Mouse (Mus musculus): ENCODE results near the gene Slc6a1.
A peak's percentile ranks its signal among the peaks of the same experiment; 100 is the strongest.
"Not testable (repeated sequence)": the region's sequence is repeated elsewhere in the genome, so short reads cannot be mapped to it uniquely, and the experiment has no call there.

Gene Slc6a1

GRCm38 (mm10) chr6:114290184-114290583, 7.7 kb downstream of the Slc6a1 start:
- no peak for DNase-seq (ENCODE audit: low spot score in 2 of 2)

DNA sequence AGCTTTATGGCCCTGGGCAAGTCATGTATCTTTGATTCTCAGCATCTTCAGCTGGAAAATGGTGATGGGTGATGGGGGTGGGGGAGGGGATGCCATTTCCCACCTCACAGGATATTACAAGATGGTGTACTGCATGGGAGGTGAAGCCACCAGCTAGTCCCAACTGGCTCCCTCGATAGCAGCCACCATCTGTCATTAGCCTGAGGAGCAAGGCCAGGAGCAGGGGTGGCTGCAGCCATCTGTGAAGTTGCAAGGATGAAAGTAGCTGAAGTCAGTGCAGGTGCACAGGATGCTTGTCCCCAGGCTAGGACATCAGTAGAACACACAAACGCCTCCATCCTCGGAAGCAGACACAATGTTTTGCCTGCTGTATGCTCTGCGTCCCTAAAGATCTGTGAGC, 8.5 kb downstream of the Slc6a1 start:
- no peak for DNase-seq (ENCODE audit: low spot score in 2 of 2)

DNA sequence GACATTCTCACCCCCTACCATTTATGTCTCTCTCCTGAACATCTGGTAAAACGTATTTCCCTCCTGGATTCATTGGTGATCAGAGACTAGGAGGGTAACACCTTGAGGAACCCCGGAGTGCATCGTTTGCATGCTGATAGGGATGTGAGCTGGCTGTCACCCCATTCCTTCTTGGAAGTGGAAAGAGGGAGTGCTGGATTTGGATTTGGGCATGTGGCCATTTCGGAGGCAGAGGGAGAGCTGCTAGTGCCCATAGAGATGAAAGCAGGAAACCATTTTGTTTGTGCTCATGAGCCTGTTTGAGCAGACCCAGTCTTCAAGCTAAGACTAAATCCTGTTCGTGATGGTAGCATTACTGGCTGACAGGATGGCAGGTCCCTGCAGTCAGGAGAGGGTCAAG, 9.0 kb downstream of the Slc6a1 start:
- DNase-seq (ENCODE audit: low spot score in 2 of 2) = no peak

- peak; percentile 6 to 10 for DNase-seq (ENCODE audit: low spot score in 2 of 2)
Measured at GRCm38 (mm10) chr6:114293511-114293910, 11.1 kb downstream of the Slc6a1 start.

DNA sequence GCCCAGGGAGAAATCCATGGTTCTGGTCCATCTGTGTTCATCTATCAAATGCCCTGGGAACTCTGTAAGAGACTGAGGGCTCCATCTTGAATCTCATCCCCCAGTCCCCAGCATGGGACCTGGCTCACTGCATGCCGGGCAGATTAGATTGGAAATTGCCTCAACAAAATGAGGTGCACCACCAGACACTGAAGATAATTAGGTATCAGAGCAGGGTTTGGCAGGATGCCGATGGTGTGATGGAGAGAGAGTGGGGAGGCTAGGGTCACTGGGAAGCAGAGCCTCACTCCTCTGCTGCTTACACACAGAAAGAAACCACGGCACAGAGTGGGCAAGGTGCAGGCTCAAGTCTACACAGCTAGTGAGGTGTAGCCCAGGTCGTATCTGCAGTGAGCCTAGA, 12.7 kb downstream of the Slc6a1 start:
- DNase-seq (ENCODE audit: low spot score in 2 of 2) = no peak

GRCm38 (mm10) chr6:114297260-114298002, 15.0 kb downstream of the Slc6a1 start:
- DNase-seq (ENCODE audit: low spot score in 2 of 2) = no peak

- no peak for DNase-seq (ENCODE audit: low spot score in 2 of 2)
Measured at GRCm38 (mm10) chr6:114299699-114300098, 17.3 kb downstream of the Slc6a1 start.

- DNase-seq (ENCODE audit: low spot score in 2 of 2) = no peak
Measured at GRCm38 (mm10) chr6:114300737-114301136, 18.3 kb downstream of the Slc6a1 start.

DNA sequence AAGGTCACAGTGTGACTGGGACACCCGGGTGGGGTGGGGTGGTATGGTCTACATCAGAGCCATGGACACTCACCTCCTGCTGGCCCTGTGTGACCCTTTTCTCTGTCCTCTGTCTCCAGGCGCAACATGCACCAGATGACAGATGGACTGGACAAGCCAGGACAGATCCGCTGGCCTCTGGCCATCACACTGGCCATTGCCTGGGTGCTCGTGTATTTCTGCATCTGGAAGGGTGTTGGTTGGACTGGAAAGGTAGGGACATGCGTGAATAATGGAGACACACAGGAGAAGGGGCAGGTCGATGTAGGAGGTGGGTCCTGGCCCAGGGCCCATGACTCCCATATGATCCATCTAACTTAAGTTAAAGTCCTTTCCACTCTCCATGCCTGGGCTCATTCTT, 22.2 kb downstream of the Slc6a1 start:
- no peak for DNase-seq (ENCODE audit: low spot score in 2 of 2)

DNA sequence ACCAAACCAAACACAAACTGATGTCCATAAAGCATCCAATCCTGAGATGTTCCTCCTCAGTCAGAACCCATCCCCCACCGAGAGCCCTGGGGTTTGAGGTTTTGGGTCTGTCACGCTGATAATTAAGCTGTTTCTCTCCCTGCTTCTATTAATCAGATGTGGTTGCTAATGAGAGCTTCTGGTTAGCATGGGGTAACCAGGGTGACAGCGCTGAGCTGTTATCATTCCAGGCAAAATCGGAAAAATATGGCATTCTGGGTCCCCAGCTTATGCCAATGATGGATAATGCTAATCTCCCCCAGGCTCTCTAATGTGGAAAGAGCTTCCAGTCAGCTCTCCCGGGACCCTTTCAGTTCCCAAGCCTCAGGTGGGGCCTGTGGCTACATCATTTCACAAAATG, 38.1 kb downstream of the Slc6a1 start:
- DNase-seq (ENCODE audit: low spot score in 2 of 2) = no peak

DNA sequence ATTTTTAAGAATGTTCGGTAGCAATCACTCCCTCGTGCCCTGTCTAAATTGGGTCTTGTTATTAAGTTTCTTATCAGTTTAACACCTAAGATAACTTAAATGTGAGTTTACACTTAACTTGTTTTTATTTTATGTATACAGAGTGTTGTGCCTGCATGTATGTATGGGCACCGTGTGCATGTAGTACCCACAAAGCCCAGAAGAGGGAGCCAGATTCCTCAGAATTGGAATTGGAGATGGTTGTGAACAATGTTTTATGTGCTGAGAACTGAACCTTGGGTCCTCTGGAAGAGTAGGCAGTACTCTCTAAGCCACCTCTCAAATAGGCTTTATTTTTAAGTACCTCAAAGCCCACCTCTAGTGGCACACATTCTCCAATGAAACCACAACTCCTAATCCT, 38.7 kb downstream of the Slc6a1 start:
- no peak for DNase-seq (ENCODE audit: low spot score in 2 of 2)

DNA sequence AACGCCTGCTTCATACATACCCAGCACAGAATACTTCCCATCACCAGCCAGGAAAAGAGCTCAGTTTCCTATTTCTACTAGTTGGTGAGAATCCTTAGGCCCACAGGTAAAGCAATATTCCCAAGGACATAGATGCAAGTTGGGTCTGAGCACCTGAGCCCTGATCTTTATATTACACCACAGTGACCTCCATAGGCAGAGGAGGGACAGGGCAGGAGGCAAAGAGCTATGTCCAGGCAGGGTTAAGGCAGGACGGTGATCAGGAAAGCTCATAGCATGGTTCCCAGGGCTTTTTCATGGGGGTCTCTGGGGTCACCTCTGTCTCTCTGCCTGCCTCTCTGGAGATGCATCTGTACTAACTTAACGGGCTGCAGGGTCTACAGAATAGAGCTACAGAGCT, 40.5 kb downstream of the Slc6a1 start:
- DNase-seq (ENCODE audit: low spot score in 2 of 2) = no peak

GRCm38 (mm10) chr6:114324808-114325207, 42.4 kb downstream of the Slc6a1 start:
- no peak for DNase-seq (ENCODE audit: low spot score in 2 of 2)

DNA sequence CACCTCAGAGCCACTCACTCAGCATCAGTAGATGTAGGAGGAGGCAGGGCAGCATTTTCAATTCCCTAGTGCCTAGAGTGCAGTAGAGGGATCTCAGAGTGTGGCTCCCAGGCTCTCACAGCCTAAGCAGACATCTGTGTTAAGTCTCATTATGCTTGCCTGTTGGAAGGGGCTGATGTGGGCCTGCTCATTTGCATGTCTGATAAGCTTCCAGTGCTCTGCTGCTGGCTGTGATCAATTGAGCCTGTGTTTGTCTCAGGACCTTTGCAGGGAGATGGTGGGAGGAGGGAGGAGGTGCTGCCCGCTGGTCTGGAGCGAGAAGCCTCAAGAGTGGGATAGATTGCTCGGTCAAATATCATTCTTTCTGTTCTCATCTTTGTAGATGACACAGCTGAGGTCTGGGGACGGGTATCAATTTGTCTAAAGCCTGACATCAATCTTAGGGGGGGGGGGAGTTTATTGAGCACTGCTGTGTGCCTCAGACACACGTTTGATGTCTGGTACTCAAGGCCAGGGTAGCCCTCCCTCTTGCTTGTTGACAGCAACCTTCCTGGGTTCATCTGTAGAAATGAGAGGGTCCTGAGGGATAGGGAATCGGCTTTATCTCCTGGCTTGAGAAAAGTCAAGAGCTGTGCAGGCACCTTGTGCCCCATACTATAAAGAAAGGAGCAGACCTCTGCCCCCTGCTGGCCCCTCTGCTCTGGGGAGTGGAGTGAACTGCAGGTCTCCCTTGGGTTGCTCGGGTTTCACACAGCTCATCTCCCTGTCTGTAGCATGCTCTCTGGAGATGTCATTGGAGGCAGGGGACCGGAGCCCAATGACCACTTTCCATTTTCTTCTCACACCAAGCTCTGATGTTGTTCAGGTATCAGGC, 47.4 kb downstream of the Slc6a1 start:
- DNase-seq (ENCODE audit: low spot score in 2 of 2) = no peak

DNA sequence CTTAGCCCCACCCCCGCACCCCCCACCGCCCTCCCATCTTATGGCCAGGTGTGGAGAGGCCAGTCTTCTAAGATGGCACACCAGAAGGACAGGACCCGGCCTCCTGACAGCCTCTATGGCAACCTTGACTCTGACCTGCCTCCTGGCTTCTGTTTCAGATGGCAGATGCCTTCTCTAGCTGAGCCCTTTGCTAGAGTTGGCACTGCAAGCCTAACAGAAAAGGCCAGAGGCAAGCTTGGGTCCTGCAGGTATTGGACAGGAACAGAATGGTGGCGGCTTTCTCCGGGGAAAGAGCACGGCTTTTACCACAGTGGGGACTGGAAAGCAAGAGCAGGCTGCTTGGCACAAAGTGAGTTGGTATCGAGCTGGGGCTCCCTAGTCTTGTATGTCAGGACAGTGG, 49.5 kb downstream of the Slc6a1 start:
- no peak for DNase-seq (ENCODE audit: low spot score in 2 of 2)

DNA sequence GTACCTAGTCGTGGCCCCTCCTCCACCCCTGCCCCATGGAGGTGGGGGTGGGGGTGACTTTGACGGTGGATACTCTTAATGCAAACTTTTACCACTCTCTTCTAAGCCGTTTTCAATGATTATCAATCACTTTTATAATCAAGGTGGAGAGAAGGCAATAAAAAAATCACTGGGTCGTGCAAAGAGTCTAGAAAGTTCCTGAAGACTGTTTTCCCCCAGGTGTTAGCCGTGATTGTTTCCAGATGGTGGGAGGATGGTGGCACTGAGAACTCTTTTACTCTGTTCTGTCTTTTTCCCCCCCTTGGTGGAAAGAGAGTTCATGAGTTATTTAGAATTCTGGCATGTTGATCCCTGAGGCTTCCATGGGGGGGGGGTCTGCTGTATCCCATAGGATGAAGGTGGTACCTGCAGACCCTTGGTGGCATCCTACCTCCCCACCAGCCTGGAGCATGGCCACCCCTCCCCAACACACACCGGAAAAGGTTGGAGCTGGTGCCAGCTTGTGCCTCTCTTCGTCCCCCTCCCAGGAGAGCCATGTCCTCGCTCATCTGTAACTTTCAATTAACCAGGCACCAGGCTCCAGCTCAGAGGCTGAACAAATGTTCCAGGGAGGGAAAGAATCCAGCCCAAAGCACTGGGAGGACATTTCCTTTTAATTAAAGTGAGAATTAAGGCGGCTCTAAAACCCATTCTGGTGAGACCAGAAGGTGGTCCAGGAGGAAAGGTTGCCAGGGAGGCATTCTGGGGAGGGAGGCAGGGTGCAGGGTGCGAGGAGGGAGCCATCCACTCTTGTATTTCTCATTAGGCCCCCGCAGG, 53.9 kb downstream of the Slc6a1 start:
- DNase-seq (ENCODE audit: low spot score in 2 of 2) = no peak

DNA sequence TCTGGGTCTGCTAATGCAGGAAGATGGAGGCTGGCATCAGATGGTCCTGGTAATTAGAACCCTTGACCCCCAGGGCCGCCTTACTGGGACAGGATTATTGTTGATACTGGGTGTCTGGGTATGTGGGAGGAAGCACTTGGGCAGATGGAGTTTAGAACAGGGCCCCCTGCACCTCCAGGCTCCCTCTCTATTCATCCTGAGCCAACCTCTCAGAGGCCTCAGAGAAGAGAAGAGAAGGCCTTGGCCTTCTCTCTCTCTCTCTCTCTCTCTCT, 54.4 kb downstream of the Slc6a1 start:
- no peak for DNase-seq (ENCODE audit: low spot score in 2 of 2)

DNA sequence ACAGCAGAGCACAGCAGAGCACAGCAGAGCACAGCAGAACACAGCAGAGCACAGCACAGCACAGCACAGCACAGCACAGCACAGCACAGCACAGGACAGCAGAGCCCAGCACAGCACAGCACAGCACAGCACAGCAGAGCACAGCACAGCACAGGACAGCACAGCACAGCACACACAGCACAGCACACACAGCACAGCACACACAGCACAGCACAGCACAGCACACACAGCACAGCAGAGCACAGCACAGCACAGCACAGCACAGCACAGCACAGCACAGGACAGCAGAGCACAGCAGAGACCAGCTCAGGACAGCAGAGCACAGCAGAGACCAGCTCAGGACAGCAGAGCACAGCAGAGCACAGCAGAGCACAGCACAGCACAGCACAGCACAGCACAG, 58.9 kb downstream of the Slc6a1 start:
- not testable (repeated sequence) for DNase-seq (ENCODE audit: low spot score in 2 of 2)

GRCm38 (mm10) chr6:114343740-114344139, 61.3 kb downstream of the Slc6a1 start:
- DNase-seq (ENCODE audit: low spot score in 2 of 2) = no peak

DNA sequence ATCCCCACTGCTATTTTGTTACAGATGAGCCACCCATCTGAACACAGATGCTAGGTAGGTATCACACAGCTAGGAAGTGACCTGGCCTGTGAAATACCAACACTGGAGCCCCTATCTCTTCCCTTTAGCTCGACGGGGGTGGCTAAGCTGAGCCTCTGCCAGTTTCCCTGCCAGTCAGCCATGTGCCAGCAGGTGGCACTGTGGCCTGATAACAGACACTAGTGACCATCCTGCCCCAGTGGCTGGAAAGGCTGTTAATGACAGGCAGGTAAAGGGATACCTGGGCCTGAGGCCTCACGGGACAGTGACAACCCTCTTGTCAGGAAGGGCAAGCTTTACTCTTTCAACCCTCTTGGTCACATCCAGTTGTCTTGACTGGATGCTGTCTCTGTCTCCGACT, 62.7 kb downstream of the Slc6a1 start:
- peak; percentile 17 to 35 for DNase-seq (ENCODE audit: low spot score in 2 of 2)

DNA sequence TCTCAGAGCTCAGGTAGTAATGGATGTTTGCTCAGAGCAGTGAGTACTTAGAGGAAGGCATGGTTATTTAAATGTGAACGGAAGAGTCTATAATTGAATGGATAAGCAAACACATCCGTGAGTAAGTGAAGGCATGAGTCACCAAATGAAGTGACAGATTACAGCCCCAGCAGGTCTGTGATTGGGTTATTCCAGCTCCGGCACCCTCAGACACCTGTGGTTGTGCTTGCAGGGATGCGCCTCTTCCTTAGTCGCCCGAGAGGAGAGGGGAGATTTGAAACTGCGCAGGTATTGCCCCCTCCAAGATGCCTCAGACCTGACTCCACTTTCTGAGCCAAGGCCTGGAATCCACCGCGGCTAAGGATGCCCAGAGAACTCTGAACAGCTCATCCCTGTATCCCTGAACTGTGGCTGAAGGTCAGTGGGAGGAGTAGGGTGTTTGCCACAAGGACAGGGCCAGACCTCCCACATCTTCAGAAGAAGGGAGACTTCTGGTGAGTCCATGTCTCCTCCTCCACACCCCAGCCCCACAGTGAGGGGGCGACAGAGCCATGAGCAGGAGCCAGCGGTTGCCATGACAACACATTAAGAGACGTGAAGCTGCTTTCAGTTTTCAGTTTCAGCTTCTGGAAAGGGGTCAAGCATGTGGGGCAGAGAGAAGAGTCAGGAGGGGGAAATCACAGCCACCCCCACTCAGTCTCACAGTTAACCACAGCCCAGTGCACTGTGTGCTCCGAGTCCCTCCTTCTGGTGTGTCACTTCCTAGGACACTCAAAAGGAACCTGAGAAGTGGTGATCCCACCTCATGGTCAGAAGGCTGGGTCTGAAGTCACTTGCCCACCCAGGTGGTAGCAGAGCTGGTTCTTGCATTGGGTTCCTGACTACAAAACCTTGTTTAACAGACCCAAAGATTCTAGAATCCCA, 65.7 kb downstream of the Slc6a1 start:
- no peak for DNase-seq (ENCODE audit: low spot score in 2 of 2)

Data from heart, adult 9 months (tissue).